In genomic region chr12:106321511-106321910, GRCm38 (mm10) we compare ENCODE assay signal across 17 mouse cellular contexts.
"Had no signal": no experiment of that assay in that cellular context is flagged by ENCODE, and none has a peak within 500 bp of the region (broad histone marks: within the 10 kb centered on the region; RNA-seq: fewer than 3 reads in every experiment).

No protein-coding gene starts in this region.

- H3K9me3 ChIP-seq: liver, embryonic 13.5 days; midbrain, embryonic 12.5 days; neural tube, embryonic 12.5 days; neural tube, embryonic 15.5 days had no signal

- H3K36me3 ChIP-seq: liver, embryonic 13.5 days; midbrain, embryonic 12.5 days; neural tube, embryonic 12.5 days; neural tube, embryonic 15.5 days had no signal

- H3K4me1 ChIP-seq: liver, embryonic 13.5 days; midbrain, embryonic 12.5 days; neural tube, embryonic 12.5 days; neural tube, embryonic 15.5 days had no signal

- H3K9ac ChIP-seq: liver, embryonic 13.5 days; midbrain, embryonic 12.5 days; neural tube, embryonic 12.5 days; neural tube, embryonic 15.5 days had no signal

- H3K4me3 ChIP-seq: liver, embryonic 13.5 days; midbrain, embryonic 12.5 days; neural tube, embryonic 12.5 days; neural tube, embryonic 15.5 days had no signal

- H3K27me3 ChIP-seq: liver, embryonic 13.5 days; midbrain, embryonic 12.5 days had no signal

- H3K4me2 ChIP-seq: liver, embryonic 13.5 days; midbrain, embryonic 12.5 days; neural tube, embryonic 12.5 days; neural tube, embryonic 15.5 days had no signal

- H3K27ac ChIP-seq: liver, embryonic 13.5 days; midbrain, embryonic 12.5 days; neural tube, embryonic 12.5 days; neural tube, embryonic 15.5 days; stomach, postnatal 0 days had no signal

- DNase-seq: kidney, adult 9 months; kidney, postnatal 14 days; kidney, postnatal 4 days; liver, embryonic 13.5 days; lung, adult 2 months; lung, postnatal 14 days; lung, postnatal 4 days; right cerebral cortex, adult 18-20 months; right cerebral cortex, postnatal 14 days; right cerebral cortex, postnatal 4 days; thymus, adult 2 months; thymus, postnatal 14 days; thymus, postnatal 4 days had no signal
